Mouse (Mus musculus) limb, embryonic 12.5 days (tissue): ENCODE measurements at regions not wholly inside any gene's neighbourhood (a gene's known extent, or its start where the extent isn't known, plus 50 kb on each side); places are given as distances from the start of the nearest gene placed in this dataset.

Experiments
- ATAC-seq: fragments of 200-750 bp; cut with Nextera tagmentation; 2 replicates; pipeline ENCODE4 v1.8.0; 2017; ENCODE audit warnings: low read depth, moderate TSS enrichment; ENCODE audit not compliant: insufficient number of reproducible peaks, insufficient read depth, low FRiP score, low TSS enrichment
- H3K27ac ChIP-seq: fragments of 300-500 bp; sonication (generic); 2 replicates; pipeline ENCODE4 v1.5.1; 2016; ENCODE audit warnings: mild to moderate bottlenecking, moderate library complexity
- H3K27me3 ChIP-seq: fragments of 300-500 bp; sonication (generic); 2 replicates; pipeline ENCODE4 v1.6.1; 2016; ENCODE audit warnings: mild to moderate bottlenecking, moderate library complexity
- H3K36me3 ChIP-seq: fragments of 300-500 bp; sonication (generic); 2 replicates; pipeline ENCODE4 v1.6.1; 2016; ENCODE audit warnings: mild to moderate bottlenecking, moderate library complexity
- H3K4me1 ChIP-seq: fragments of 300-500 bp; sonication (generic); replicated peaks from 2 replicates; pipeline ENCODE4 v1.6.1; 2016
- H3K4me2 ChIP-seq: fragments of 300-500 bp; sonication (generic); 2 replicates; pipeline ENCODE4 v1.6.1; 2016; ENCODE audit warnings: mild to moderate bottlenecking, moderate library complexity
- H3K4me3 ChIP-seq: fragments of 300-500 bp; sonication (generic); replicated peaks from 2 replicates; pipeline ENCODE4 v1.5.1; 2016; ENCODE audit warnings: mild to moderate bottlenecking
- H3K9ac ChIP-seq: fragments of 300-500 bp; sonication (generic); replicated peaks from 2 replicates; pipeline ENCODE4 v1.6.1; 2016; ENCODE audit warnings: mild to moderate bottlenecking, moderate library complexity
- H3K9me3 ChIP-seq: fragments of 300-500 bp; sonication (generic); 2 replicates; pipeline ENCODE4 v1.6.1; 2016; ENCODE audit warnings: mild to moderate bottlenecking, moderate library complexity
- WGBS: fragments of 180-500 bp; shearing (Covaris S2); methylation state at CpG from one replicate; pipeline ENCODE4 v1.1.7; 2016; 5-methylcytosine and 5-hydroxymethylcytosine counted together

DNA sequence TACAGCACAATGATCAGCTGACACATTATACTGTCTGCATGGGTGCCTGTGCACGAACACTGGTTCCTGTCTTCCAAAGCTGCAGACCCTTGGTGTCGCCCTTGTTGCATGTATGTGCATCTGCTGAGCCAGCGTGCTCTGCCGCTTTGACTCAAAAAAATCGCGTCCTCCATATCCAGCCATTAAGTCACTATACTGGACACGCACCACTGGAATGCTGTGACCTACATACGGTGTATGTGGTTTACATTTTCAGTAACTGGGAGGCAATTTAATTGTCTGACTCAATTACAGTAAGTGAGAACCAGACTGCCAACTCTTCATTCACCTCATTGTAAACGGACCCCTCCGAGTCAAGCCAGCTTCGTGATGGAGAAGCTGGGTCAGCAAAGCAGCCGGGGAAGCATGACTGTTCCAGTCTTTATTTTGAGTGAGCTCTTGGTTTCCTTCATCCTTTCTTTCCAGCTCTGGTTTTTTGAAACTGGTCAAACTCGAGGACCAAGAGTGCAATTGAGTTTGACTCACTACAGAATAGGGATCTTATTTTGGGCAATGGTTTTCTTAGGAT, 448.9 kb downstream of the Col12a1 start:
- H3K36me3 ChIP-seq, result no peaks in the 10 kb centered on the region
- no peak overlapping the region for H3K27ac ChIP-seq
- WGBS, result 80% methylated on average over 13 of the region's 13 CpGs
- H3K9me3 ChIP-seq, result no peaks in the 10 kb centered on the region
- H3K9ac ChIP-seq, result no peak overlapping the region
- ATAC-seq, result no peak
- H3K4me2 ChIP-seq, result no peak overlapping the region
- no peaks in the 10 kb centered on the region for H3K4me1 ChIP-seq
- no peaks in the 10 kb centered on the region for H3K27me3 ChIP-seq
- no peak overlapping the region for H3K4me3 ChIP-seq

DNA sequence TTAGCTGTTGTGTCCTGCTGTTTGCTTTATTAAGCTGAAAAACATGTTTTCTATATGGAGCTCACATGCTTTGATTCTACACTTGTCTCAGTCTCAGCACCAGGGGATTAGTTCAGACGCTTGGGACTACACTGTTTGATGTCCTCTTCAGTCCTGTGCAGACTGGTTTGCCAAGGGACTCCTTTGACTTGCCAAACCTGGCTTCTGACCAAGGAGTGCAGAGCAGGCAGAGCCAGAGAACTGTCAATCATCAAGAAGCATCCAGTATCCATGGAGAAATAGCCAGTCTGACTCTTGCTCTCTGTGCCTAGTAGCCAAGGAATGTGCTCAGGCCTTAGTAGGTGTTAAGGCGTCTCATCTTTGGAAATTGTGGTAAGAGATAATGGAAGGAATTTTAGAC, 448.4 kb downstream of the Col12a1 start:
- H3K4me1 ChIP-seq, result no peaks in the 10 kb centered on the region
- H3K9me3 ChIP-seq, result no peaks in the 10 kb centered on the region
- H3K9ac ChIP-seq, result no peak overlapping the region
- no peak overlapping the region for H3K4me2 ChIP-seq
- H3K36me3 ChIP-seq, result no peaks in the 10 kb centered on the region
- no peak overlapping the region for H3K4me3 ChIP-seq
- H3K27me3 ChIP-seq, result no peaks in the 10 kb centered on the region
- H3K27ac ChIP-seq, result no peak overlapping the region
- WGBS, result 76% methylated on average over 2 of the region's 2 CpGs
- ATAC-seq, result no peak

GRCm38 (mm10) chr9:79287849-79288248, 430.8 kb downstream of the Col12a1 start:
- no peak overlapping the region for H3K27ac ChIP-seq
- no peak for ATAC-seq
- no peaks in the 10 kb centered on the region for H3K4me1 ChIP-seq
- H3K36me3 ChIP-seq, result no peaks in the 10 kb centered on the region
- no peak overlapping the region for H3K9ac ChIP-seq
- H3K4me3 ChIP-seq, result no peak overlapping the region
- no peak overlapping the region for H3K4me2 ChIP-seq
- WGBS, result 88% methylated on average over 3 of the region's 3 CpGs
- H3K27me3 ChIP-seq, result no peaks in the 10 kb centered on the region
- H3K9me3 ChIP-seq, result no peaks in the 10 kb centered on the region

DNA sequence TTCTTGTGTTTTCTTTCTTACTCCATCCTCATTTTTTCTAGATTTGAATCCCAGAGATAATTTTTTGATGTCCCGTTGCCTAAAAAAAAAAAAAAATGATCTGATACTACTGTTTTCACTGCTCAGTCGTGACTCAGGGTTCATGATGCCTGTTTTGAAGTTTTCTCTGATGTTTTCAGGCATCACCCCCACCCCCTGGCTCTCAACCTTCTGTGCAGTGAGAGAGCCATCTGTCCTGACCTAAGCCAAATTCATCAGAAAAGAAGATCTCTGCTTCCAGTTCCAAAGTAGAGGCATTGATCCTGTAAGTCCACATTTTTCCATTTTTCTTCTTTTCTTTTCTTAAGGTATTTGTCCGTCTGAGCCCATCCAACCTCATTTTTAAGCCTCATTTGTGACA, 423.3 kb downstream of the Col12a1 start:
- Histone ChIP-seq H3K27me3 (no peaks in the 10 kb centered on the region), H3K9ac (no peak overlapping the region), H3K4me1 (no peaks in the 10 kb centered on the region), H3K4me3 (no peak overlapping the region), H3K9me3 (no peaks in the 10 kb centered on the region), H3K36me3 (no peaks in the 10 kb centered on the region), H3K4me2 (no peak overlapping the region), H3K27ac (no peak overlapping the region)
- WGBS, result 71% methylated on average over 3 of the region's 3 CpGs
- ATAC-seq, result no peak

GRCm38 (mm10) chr9:79301580-79301979, 417.1 kb downstream of the Col12a1 start:
- no peak for ATAC-seq
- H3K27ac ChIP-seq, result no peak overlapping the region
- no peaks in the 10 kb centered on the region for H3K27me3 ChIP-seq
- no peak overlapping the region for H3K4me2 ChIP-seq
- no peaks in the 10 kb centered on the region for H3K36me3 ChIP-seq
- H3K9me3 ChIP-seq, result no peaks in the 10 kb centered on the region
- no peak overlapping the region for H3K9ac ChIP-seq
- WGBS, result 77% methylated on average over 3 of the region's 3 CpGs
- H3K4me1 ChIP-seq, result no peaks in the 10 kb centered on the region
- no peak overlapping the region for H3K4me3 ChIP-seq

GRCm38 (mm10) chr9:79310591-79310990, 408.0 kb downstream of the Col12a1 start:
- no peak for ATAC-seq
- 63% methylated on average over 3 of the region's 3 CpGs for WGBS
- Histone ChIP-seq H3K4me1 (no peaks in the 10 kb centered on the region), H3K27me3 (no peaks in the 10 kb centered on the region), H3K4me3 (no peak overlapping the region), H3K4me2 (no peak overlapping the region), H3K36me3 (no peaks in the 10 kb centered on the region), H3K9ac (no peak overlapping the region), H3K27ac (no peak overlapping the region), H3K9me3 (no peaks in the 10 kb centered on the region)

DNA sequence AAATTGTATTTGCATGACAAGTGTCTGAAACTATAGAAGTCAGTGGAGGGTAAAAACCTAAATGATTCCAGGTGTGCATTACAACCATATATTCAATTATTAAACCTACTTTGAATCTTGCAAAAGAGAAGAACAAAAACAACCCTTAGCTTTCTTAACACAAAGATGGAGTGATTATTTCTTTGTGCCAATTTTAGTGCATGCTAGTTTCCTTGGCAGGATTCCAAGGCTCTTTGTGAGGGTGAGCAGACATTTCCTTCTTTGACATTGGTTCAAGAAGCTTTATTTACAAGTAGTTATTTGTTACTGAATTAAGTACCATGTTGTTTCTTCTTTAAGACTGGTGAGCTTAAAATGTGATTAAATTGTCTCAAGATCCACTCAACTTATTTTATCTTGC, 401.2 kb downstream of the Col12a1 start:
- no peaks in the 10 kb centered on the region for H3K36me3 ChIP-seq
- ATAC-seq, result no peak

GRCm38 (mm10) chr9:79346371-79347096, 372.1 kb downstream of the Col12a1 start:
- Histone ChIP-seq H3K9me3 (peaks cover 8% of the 10 kb centered on the region), H3K9ac (no peak overlapping the region), H3K4me2 (no peak overlapping the region), H3K27me3 (no peaks in the 10 kb centered on the region), H3K4me1 (no peaks in the 10 kb centered on the region), H3K27ac (no peak overlapping the region), H3K4me3 (no peak overlapping the region), H3K36me3 (no peaks in the 10 kb centered on the region)
- 87% methylated on average over 15 of the region's 15 CpGs for WGBS
- ATAC-seq, result no peak

More for the DNA sequence above, 401.2 kb downstream of the Col12a1 start:
- Histone ChIP-seq H3K9ac (no peak overlapping the region), H3K4me2 (no peak overlapping the region), H3K27ac (no peak overlapping the region), H3K4me3 (no peak overlapping the region), H3K27me3 (no peaks in the 10 kb centered on the region), H3K4me1 (no peaks in the 10 kb centered on the region), H3K9me3 (no peaks in the 10 kb centered on the region)

DNA sequence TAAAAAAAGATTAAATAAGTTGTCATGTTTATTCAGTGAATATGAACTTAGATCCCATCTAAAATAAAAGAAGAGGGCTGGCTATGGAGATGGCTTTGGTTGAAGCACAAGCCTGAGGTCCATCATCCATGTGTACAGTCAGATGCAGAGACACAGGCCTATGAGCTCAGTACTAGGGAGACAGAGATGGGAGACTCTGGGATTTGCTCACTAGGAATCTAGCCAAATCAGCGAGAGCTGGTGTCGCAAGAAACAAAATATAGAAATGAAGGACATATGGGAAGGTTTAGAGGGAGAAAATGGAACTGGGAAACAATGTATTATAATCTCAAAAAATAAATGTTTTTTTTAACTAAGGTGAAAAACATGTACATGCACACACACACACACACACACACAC, 326.6 kb downstream of the Col12a1 start:
- Histone ChIP-seq H3K9ac (no peak overlapping the region), H3K4me2 (no peak overlapping the region), H3K27ac (no peak overlapping the region), H3K4me1 (no peaks in the 10 kb centered on the region), H3K27me3 (no peaks in the 10 kb centered on the region), H3K9me3 (no peaks in the 10 kb centered on the region), H3K4me3 (no peak overlapping the region), H3K36me3 (no peaks in the 10 kb centered on the region)
- 94% methylated on average over 2 of the region's 2 CpGs for WGBS
- ATAC-seq, result no peak

- Histone ChIP-seq H3K9me3 (no peaks in the 10 kb centered on the region), H3K9ac (no peak overlapping the region), H3K4me2 (no peak overlapping the region), H3K36me3 (no peaks in the 10 kb centered on the region), H3K4me1 (no peaks in the 10 kb centered on the region), H3K4me3 (no peak overlapping the region), H3K27me3 (no peaks in the 10 kb centered on the region), H3K27ac (no peak overlapping the region)
- no peak for ATAC-seq
Measured at GRCm38 (mm10) chr9:79414989-79415388, 303.6 kb downstream of the Col12a1 start.

DNA sequence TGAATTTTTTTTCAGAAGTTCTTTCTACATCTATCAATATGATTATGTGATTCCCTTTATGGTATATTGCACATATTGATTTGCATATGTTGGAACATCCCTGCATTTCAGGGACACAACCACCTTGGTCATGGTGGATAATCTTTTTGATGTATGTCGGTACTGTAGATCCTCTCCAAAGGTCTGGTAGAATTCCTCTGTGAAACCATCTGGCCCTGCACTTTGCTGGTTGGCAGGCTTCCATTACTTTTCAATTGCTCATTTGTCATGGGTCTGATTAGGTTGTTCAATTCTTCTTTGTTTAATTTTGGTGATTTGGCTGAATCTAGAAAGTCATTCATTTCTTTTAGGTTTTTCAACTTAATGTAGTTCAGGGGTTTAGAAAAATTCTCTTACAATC, 288.2 kb downstream of the Col12a1 start:
- H3K9me3 ChIP-seq, result no peaks in the 10 kb centered on the region
- no peak overlapping the region for H3K9ac ChIP-seq
- 86% methylated on average over 1 of the region's 1 CpGs for WGBS
- no peak for ATAC-seq
- no peak overlapping the region for H3K27ac ChIP-seq
- H3K4me1 ChIP-seq, result no peaks in the 10 kb centered on the region
- no peaks in the 10 kb centered on the region for H3K36me3 ChIP-seq
- H3K4me3 ChIP-seq, result no peak overlapping the region
- no peak overlapping the region for H3K4me2 ChIP-seq
- no peaks in the 10 kb centered on the region for H3K27me3 ChIP-seq

DNA sequence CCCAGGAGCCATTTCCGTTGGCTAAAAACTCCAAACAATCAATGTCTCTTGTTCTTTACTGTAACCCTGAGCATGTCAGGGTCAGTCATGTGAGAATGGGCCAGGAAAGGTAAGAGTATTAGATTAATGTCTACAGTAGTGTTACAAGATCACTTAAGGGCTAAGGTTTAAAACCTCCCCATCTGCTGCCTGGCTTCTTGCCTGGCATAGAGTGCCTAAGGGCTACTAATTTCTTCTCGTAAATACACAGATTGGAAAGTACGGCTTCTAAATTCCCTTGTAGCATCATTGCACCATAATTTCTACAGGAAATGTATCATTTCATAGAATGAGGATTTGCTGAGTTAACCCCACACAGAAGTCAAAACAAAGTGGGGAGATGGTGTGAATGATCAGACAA, 281.0 kb downstream of the Col12a1 start:
- Histone ChIP-seq H3K4me2 (no peak overlapping the region), H3K27me3 (no peaks in the 10 kb centered on the region), H3K4me3 (no peak overlapping the region), H3K9me3 (no peaks in the 10 kb centered on the region), H3K27ac (no peak overlapping the region), H3K9ac (no peak overlapping the region), H3K36me3 (no peaks in the 10 kb centered on the region), H3K4me1 (peaks cover 5% of the 10 kb centered on the region)
- WGBS, result 73% methylated on average over 3 of the region's 3 CpGs
- no peak for ATAC-seq
